Mouse (Mus musculus): ENCODE data around the gene Olfr1475. TPM values are rescaled to one million over a fixed set of nuclear protein-coding genes. Genes with fewer than 3 reads are reported as not detected.
"Not testable (repeated sequence)": the region's sequence is repeated elsewhere in the genome, so short reads cannot be mapped to it uniquely, and the experiment has no call there.

The Olfr1475 gene
- polyA plus RNA-seq (2012; rRNA removed), result not detected in 2 replicates

DNA sequence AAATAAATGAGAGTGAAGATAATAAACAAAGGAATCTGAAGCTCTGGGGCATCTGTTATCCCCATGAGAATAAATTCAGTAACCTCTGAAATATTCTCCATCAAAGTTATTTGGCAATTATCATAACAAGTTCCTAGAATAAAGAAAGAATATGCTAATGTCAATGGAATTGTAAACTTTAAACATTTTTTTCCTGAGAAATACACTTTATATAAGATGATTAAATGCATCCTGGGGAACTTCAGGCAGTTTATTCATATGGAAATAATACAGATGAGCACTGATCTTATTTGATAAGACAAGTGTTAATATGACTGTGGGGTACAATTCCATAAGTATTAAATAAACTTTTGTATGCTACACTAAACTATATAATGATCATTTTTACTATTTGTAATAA lies at the start of gene Olfr1475:
Gene Olfr1475, minus strand, starts transcription at position 101 of the 400 bp plus-strand sequence.
- H3K4me1 ChIP-seq (replicated peaks; ENCODE audit: control insufficient read depth, insufficient read depth, low read length), result no peaks in the 10 kb centered on the region
- DNase-seq, result no peak
- no peaks in the 10 kb centered on the region for H3K27me3 ChIP-seq (ENCODE audit: control insufficient read depth, insufficient read depth, low read length)
- TF ChIP-seq CTCF (IDR thresholded peaks at IDR 0.05; ENCODE audit: borderline replicate concordance, control insufficient read depth, extremely low read depth, insufficient read depth, low read length, poor library complexity), result no peak
- no peak for TF ChIP-seq POLR2A (IDR thresholded peaks at IDR 0.05; ENCODE audit: control insufficient read depth, extremely low read depth, insufficient read depth, low read length, poor library complexity)
- no peak within 1 kb of the TSS for H3K27ac ChIP-seq (ENCODE audit: control insufficient read depth, insufficient read depth, low read length)
- no peak within 1 kb of the TSS for H3K4me3 ChIP-seq (ENCODE audit: control insufficient read depth, insufficient read depth, low read length)
- H3K36me3 ChIP-seq (ENCODE audit: control insufficient read depth, insufficient read depth, low read length), result no peaks in the 10 kb centered on the region

DNA sequence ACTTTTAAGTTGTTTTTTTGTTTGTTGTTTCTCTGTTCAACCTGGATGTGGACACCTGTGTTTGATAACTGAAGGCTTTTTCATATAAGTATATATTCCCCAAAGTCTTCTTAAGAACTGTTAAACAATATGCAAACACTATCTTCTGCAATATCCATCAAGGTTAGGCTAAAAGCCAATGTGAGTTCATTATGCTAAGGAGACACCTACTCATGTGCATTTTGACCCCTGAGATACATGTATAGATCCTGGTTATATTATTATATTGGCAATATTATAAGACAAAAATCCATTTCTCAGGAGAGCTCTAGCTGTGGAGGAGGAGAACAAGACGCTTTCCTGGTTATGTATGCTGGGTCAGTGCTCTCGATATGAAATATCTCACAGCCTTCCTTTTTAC lies 47.6 kb upstream of the Olfr1475 start, which contains the start of gene Olfr1480:
Gene Olfr1480, plus strand, starts transcription at position 301 of the 400 bp plus-strand sequence.
- WGBS, result 87% methylated on average over 2 of the region's 2 CpGs
- H3K36me3 ChIP-seq (ENCODE audit: control insufficient read depth, insufficient read depth, low read length), result no peaks in the 10 kb centered on the region
- no peak within 1 kb of the TSS for H3K4me3 ChIP-seq (ENCODE audit: control insufficient read depth, insufficient read depth, low read length)
- H3K4me1 ChIP-seq (replicated peaks; ENCODE audit: control insufficient read depth, insufficient read depth, low read length), result no peaks in the 10 kb centered on the region
- H3K27me3 ChIP-seq (ENCODE audit: control insufficient read depth, insufficient read depth, low read length), result no peaks in the 10 kb centered on the region
- H3K27ac ChIP-seq (ENCODE audit: control insufficient read depth, insufficient read depth, low read length), result no peak within 1 kb of the TSS
- TF ChIP-seq CTCF (IDR thresholded peaks at IDR 0.05; ENCODE audit: borderline replicate concordance, control insufficient read depth, extremely low read depth, insufficient read depth, low read length, poor library complexity), result no peak
- no peak for TF ChIP-seq POLR2A (IDR thresholded peaks at IDR 0.05; ENCODE audit: control insufficient read depth, extremely low read depth, insufficient read depth, low read length, poor library complexity)
- DNase-seq, result no peak

DNA sequence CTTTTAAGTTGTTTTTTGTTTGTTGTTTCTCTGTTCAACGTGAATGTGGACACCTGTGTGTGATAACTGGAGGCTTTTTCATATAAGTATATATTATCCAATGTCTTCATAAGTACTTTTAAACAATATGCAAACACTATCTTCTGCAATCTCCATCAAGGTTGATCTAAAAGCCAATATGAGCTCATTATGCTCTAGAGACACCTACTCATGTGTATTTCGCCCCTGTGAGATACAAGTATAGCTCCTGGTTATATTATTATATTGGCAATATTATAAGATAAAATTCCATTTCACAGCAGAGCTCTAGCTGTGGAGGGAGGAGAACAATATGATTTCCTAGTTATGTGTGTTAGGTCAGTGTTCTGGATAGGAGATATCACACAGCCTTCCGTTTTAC lies 20.2 kb upstream of the Olfr1475 start, which contains the start of gene Olfr1477:
Gene Olfr1477, plus strand, starts transcription at position 301 of the 400 bp plus-strand sequence.
- no peak within 1 kb of the TSS for H3K4me3 ChIP-seq (ENCODE audit: control insufficient read depth, insufficient read depth, low read length)
- TF ChIP-seq CTCF (IDR thresholded peaks at IDR 0.05; ENCODE audit: borderline replicate concordance, control insufficient read depth, extremely low read depth, insufficient read depth, low read length, poor library complexity), result no peak
- WGBS, result 82% methylated on average over 3 of the region's 3 CpGs
- no peaks in the 10 kb centered on the region for H3K36me3 ChIP-seq (ENCODE audit: control insufficient read depth, insufficient read depth, low read length)
- DNase-seq, result no peak
- H3K27ac ChIP-seq (ENCODE audit: control insufficient read depth, insufficient read depth, low read length), result no peak within 1 kb of the TSS
- no peaks in the 10 kb centered on the region for H3K4me1 ChIP-seq (replicated peaks; ENCODE audit: control insufficient read depth, insufficient read depth, low read length)
- H3K27me3 ChIP-seq (ENCODE audit: control insufficient read depth, insufficient read depth, low read length), result no peaks in the 10 kb centered on the region

GRCm38 (mm10) chr19:13469265-13469664 lies 10.7 kb downstream of the Olfr1475 start, which contains the start of gene Olfr1474:
Gene Olfr1474, plus strand, starts transcription at chr19:13469565.
- not testable (repeated sequence) for H3K36me3 ChIP-seq (ENCODE audit: control insufficient read depth, insufficient read depth, low read length); DNase-seq; H3K4me3 ChIP-seq (ENCODE audit: control insufficient read depth, insufficient read depth, low read length); H3K4me1 ChIP-seq (replicated peaks; ENCODE audit: control insufficient read depth, insufficient read depth, low read length); H3K27me3 ChIP-seq (ENCODE audit: control insufficient read depth, insufficient read depth, low read length); H3K27ac ChIP-seq (ENCODE audit: control insufficient read depth, insufficient read depth, low read length)
- WGBS, result 84% methylated on average over 4 of the region's 4 CpGs

GRCm38 (mm10) chr19:13455986-13456385 lies 24.0 kb downstream of the Olfr1475 start, which contains the start of gene Olfr1472:
Gene Olfr1472, minus strand, starts transcription at chr19:13456086.
- no peaks in the 10 kb centered on the region for H3K27me3 ChIP-seq (ENCODE audit: control insufficient read depth, insufficient read depth, low read length)
- H3K36me3 ChIP-seq (ENCODE audit: control insufficient read depth, insufficient read depth, low read length), result no peaks in the 10 kb centered on the region
- DNase-seq, result no peak
- no peak within 1 kb of the TSS for H3K4me3 ChIP-seq (ENCODE audit: control insufficient read depth, insufficient read depth, low read length)
- 87% methylated on average over 1 of the region's 1 CpGs for WGBS
- TF ChIP-seq POLR2A (IDR thresholded peaks at IDR 0.05; ENCODE audit: control insufficient read depth, extremely low read depth, insufficient read depth, low read length, poor library complexity) (no peak), CTCF (IDR thresholded peaks at IDR 0.05; ENCODE audit: borderline replicate concordance, control insufficient read depth, extremely low read depth, insufficient read depth, low read length, poor library complexity) (no peak)
- H3K4me1 ChIP-seq (replicated peaks; ENCODE audit: control insufficient read depth, insufficient read depth, low read length), result no peaks in the 10 kb centered on the region
- H3K27ac ChIP-seq (ENCODE audit: control insufficient read depth, insufficient read depth, low read length), result no peak within 1 kb of the TSS

- not testable (repeated sequence) for H3K4me3 ChIP-seq (ENCODE audit: control insufficient read depth, insufficient read depth, low read length); H3K27ac ChIP-seq (ENCODE audit: control insufficient read depth, insufficient read depth, low read length); H3K27me3 ChIP-seq (ENCODE audit: control insufficient read depth, insufficient read depth, low read length); H3K36me3 ChIP-seq (ENCODE audit: control insufficient read depth, insufficient read depth, low read length); H3K4me1 ChIP-seq (replicated peaks; ENCODE audit: control insufficient read depth, insufficient read depth, low read length); DNase-seq
- WGBS, result 83% methylated on average over 2 of the region's 2 CpGs
Observed at GRCm38 (mm10) chr19:13443109-13443508, 36.9 kb downstream of the Olfr1475 start, which contains the start of gene Olfr1471. Gene Olfr1471, plus strand, starts transcription at chr19:13443409.

Other genes with a start within 250 kb of the Olfr1475 start
- not detected in 2 replicates for gene Olfr1463, start 248.9 kb downstream of the Olfr1475 start, polyA plus RNA-seq (2012; rRNA removed)
- gene Olfr1465, start 164.7 kb downstream of the Olfr1475 start, polyA plus RNA-seq (2012; rRNA removed), result not detected in 2 replicates
- gene Olfr1466, start 141.3 kb downstream of the Olfr1475 start, polyA plus RNA-seq (2012; rRNA removed), result not detected in 2 replicates
- gene Olfr1467, start 118.0 kb downstream of the Olfr1475 start, polyA plus RNA-seq (2012; rRNA removed), result not detected in 2 replicates
- not detected in 2 replicates for gene Olfr1469, start 72.3 kb downstream of the Olfr1475 start, polyA plus RNA-seq (2012; rRNA removed)
- gene Olfr1471, start 36.8 kb downstream of the Olfr1475 start, polyA plus RNA-seq (2012; rRNA removed), result not detected in 2 replicates
- not detected in 2 replicates for gene Olfr1472, start 24.1 kb downstream of the Olfr1475 start, polyA plus RNA-seq (2012; rRNA removed)
- gene Olfr1474, start 10.6 kb downstream of the Olfr1475 start, polyA plus RNA-seq (2012; rRNA removed), result not detected in 2 replicates
- not detected in 2 replicates for gene Olfr1477, start 20.4 kb upstream of the Olfr1475 start, polyA plus RNA-seq (2012; rRNA removed)
- gene Olfr1480, start 47.7 kb upstream of the Olfr1475 start, polyA plus RNA-seq (2012; rRNA removed), result not detected in 2 replicates
- not detected in 2 replicates for gene Olfr1484, start 103.3 kb upstream of the Olfr1475 start, polyA plus RNA-seq (2012; rRNA removed)
- not detected in 2 replicates for gene Olfr1487, start 137.2 kb upstream of the Olfr1475 start, polyA plus RNA-seq (2012; rRNA removed)
- not detected in 2 replicates for gene Olfr1489, start 151.4 kb upstream of the Olfr1475 start, polyA plus RNA-seq (2012; rRNA removed)
- not detected in 2 replicates for gene Olfr1490, start 170.9 kb upstream of the Olfr1475 start, polyA plus RNA-seq (2012; rRNA removed)
- not detected in 2 replicates for gene Olfr1491, start 217.1 kb upstream of the Olfr1475 start, polyA plus RNA-seq (2012; rRNA removed)
- not detected in 2 replicates for gene Olfr1493-ps1, start 243.1 kb upstream of the Olfr1475 start, polyA plus RNA-seq (2012; rRNA removed)

Data from thymus, adult 2 months (tissue).